ENCODE assay signal across 9 mouse cellular contexts in the genomic region with DNA sequence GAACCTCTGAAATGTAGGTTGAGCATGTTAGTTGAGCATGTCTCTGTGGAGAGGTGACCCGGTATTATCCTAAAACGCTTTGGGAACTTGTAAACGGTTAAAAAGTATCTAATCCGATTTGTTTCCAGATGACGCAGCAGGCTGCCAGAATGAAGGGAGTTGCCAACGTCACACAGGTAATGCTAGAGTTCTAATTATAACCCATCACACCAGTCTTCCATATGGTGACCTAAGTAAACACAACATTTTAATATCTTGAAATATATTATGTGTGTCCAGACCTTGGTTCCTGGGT. TPM values are rescaled to one million over a fixed set of nuclear protein-coding genes. Genes with fewer than 3 reads are reported as not detected.
DNase-seq lines count a peak whose midpoint lies in the region; ATAC-seq and TF ChIP-seq lines count a peak whose summit lies in the region.
"Had no signal": no experiment of that assay in that cellular context is flagged by ENCODE, and none has a peak within 500 bp of the region (broad histone marks: within the 10 kb centered on the region; RNA-seq: fewer than 3 reads in every experiment).

No protein-coding gene starts in this region.

- TF ChIP-seq EP300 in heart, postnatal 0 days (IDR thresholded peaks at IDR 0.05; ENCODE audit: low read depth), result no peak

- no peak for ATAC-seq in megakaryocyte, adult 5-6 weeks (ENCODE audit: poor library complexity, severe bottlenecking)
- no peak for ATAC-seq in heart, postnatal 0 days (ENCODE audit: insufficient read depth, low read depth)

- H3K4me1 ChIP-seq in megakaryocyte, embryonic 14.5 days, result peaks cover 33% of the 10 kb centered on the region
- H3K4me1 ChIP-seq in heart, postnatal 0 days (ENCODE audit: control insufficient read depth, insufficient read depth), result peaks cover 16% of the 10 kb centered on the region

- H3K4me2 ChIP-seq in heart, postnatal 0 days (ENCODE audit: low read depth, low read length), result peak overlapping the region; percentile 66

- no peaks in the 10 kb centered on the region for H3K9me3 ChIP-seq in megakaryocyte, embryonic 14.5 days
- H3K9me3 ChIP-seq in heart, postnatal 0 days (replicated peaks; ENCODE audit: control insufficient read depth, low read length), result no peaks in the 10 kb centered on the region

- no peak for TF ChIP-seq CTCF in heart, postnatal 0 days (IDR thresholded peaks at IDR 0.05; ENCODE audit: low read depth)

- no peaks in the 10 kb centered on the region for H3K36me3 ChIP-seq in megakaryocyte, embryonic 14.5 days (replicated peaks; ENCODE audit: low read length)
- no peaks in the 10 kb centered on the region for H3K36me3 ChIP-seq in heart, postnatal 0 days (replicated peaks; ENCODE audit: control insufficient read depth, insufficient read depth, low read length)
- H3K36me3 ChIP-seq in macrophage (ENCODE audit: inconsistent target), result no peaks in the 10 kb centered on the region

- DNase-seq in embryo, embryonic 10 days (ENCODE audit: low spot score), result peak; percentile 16
- DNase-seq in embryo, embryonic 10.5 days (ENCODE audit: low spot score), result no peak
- no peak for DNase-seq in heart, postnatal 0 days (ENCODE audit: low spot score)
- no peak for DNase-seq in Muller cell, postnatal 12 days (ENCODE audit: inconsistent ontology term)
- DNase-seq in right cerebral cortex, postnatal 4 days, result no peak

- H3K79me2 ChIP-seq in macrophage (ENCODE audit: inconsistent target), result peaks cover 35% of the 10 kb centered on the region

- no peaks in the 10 kb centered on the region for H3K27me3 ChIP-seq in megakaryocyte, embryonic 14.5 days (replicated peaks)
- H3K27me3 ChIP-seq in heart, postnatal 0 days (ENCODE audit: control insufficient read depth, insufficient read depth, low read length), result no peaks in the 10 kb centered on the region

- H3K9ac ChIP-seq in heart, postnatal 0 days (replicated peaks; ENCODE audit: low read depth, low read length), result no peak overlapping the region

- peak overlapping the region; percentile 91 for H3K4me3 ChIP-seq in megakaryocyte, embryonic 14.5 days (replicated peaks)
- peak overlapping the region; percentile 82 for H3K4me3 ChIP-seq in heart, postnatal 0 days (ENCODE audit: low read depth, low read length)
- peak overlapping the region; percentile 7; the same call in 1 of the 2 replicates for H3K4me3 ChIP-seq in macrophage (ENCODE audit: inconsistent target)

- H3K27ac ChIP-seq in heart, postnatal 0 days (ENCODE audit: low read depth), result no peak overlapping the region
- H3K27ac ChIP-seq in macrophage, result no peak overlapping the region

- 6% methylated on average over 6 of the region's 6 CpGs for WGBS in heart, postnatal 0 days
- WGBS in macrophage (ENCODE audit: missing documents), result 18% methylated on average over 6 of the region's 6 CpGs

RNA-seq across cellular contexts. Expression of gene Sik2, which starts 0.7 kb away (rescaled TPM):
- polyA plus RNA-seq in megakaryocyte, embryonic 14.5 days (2012; ENCODE audit: insufficient read depth, low replicate concordance), result 0.77 and 3.3 TPM in 2 replicates
- 26.8 and 30.9 TPM in 2 replicates for total RNA-seq in megakaryocyte, adult 5-6 weeks (2015)
- total RNA-seq in megakaryocyte, adult 5-6 weeks (2017), result 15.6 and 20.2 TPM in 2 replicates
- 23.9 and 40.9 TPM in 2 replicates for total RNA-seq in heart, postnatal 0 days (2014; rRNA removed; ENCODE audit: low replicate concordance)
- polyA plus RNA-seq in heart, postnatal 0 days (2015; fragmentation: Nextera tagmentation; extraction: Ambion mirVana), result 7.0 and 9.1 TPM in 2 replicates
- total RNA-seq in macrophage (2018; cell fraction: chromatin; rRNA removed), result 100 to 1,000 TPM in 20 of 26 experiments, 10 to 100 TPM in 6; 67.7 to 149 (median 109) TPM
- total RNA-seq in macrophage (2018; cell fraction: cytosol; rRNA removed), result 10 to 100 TPM; 16.8 to 31.5 (median 22.9) TPM
- 100 to 1,000 TPM in 2 of 26 experiments, 10 to 100 TPM in 24; 32.3 to 128 (median 63.6) TPM for total RNA-seq in macrophage (2018; cell fraction: nucleus; rRNA removed)
- 8.4 to 15.8 TPM (median 12.2 TPM) in 3 replicates for polyA plus RNA-seq in macrophage (2018)

RNA-seq across cellular contexts. Expression of gene Btg4, which starts 51.1 kb away (rescaled TPM):
- not detected in 2 replicates for polyA plus RNA-seq in megakaryocyte, embryonic 14.5 days (2012; ENCODE audit: insufficient read depth, low replicate concordance)
- total RNA-seq in megakaryocyte, adult 5-6 weeks (2015), result not detected in 2 replicates
- total RNA-seq in megakaryocyte, adult 5-6 weeks (2017), result not detected in 2 replicates
- not detected in 2 replicates for total RNA-seq in heart, postnatal 0 days (2014; rRNA removed; ENCODE audit: low replicate concordance)
- not detected in 2 replicates for polyA plus RNA-seq in heart, postnatal 0 days (2015; fragmentation: Nextera tagmentation; extraction: Ambion mirVana)
- not detected for total RNA-seq in macrophage (2018; cell fraction: chromatin; rRNA removed)
- total RNA-seq in macrophage (2018; cell fraction: cytosol; rRNA removed), result not detected
- total RNA-seq in macrophage (2018; cell fraction: nucleus; rRNA removed), result not detected
- not detected in 3 replicates for polyA plus RNA-seq in macrophage (2018)
- polyA plus RNA-seq: cerebellum, adult 2 months had no signal

Comparison
In these comparisons a context has a peak if more than half of its experiments do, and no peak if none do; other contexts are left out.
1. H3K4me3 ChIP-seq: peak in every context shown above with its lines; median percentile 91 in megakaryocyte, embryonic 14.5 days; 82 in heart, postnatal 0 days; 7 in macrophage.